Mouse (Mus musculus) small intestine, adult 2 months (tissue): ENCODE measurements at regions not wholly inside any gene's neighbourhood (a gene's known extent, or its start where the extent isn't known, plus 50 kb on each side); places are given as distances from the start of the nearest gene placed in this dataset.
"Not testable (repeated sequence)": the region's sequence is repeated elsewhere in the genome, so short reads cannot be mapped to it uniquely, and the experiment has no call there.

Source experiments
- H3K27ac ChIP-seq: fragments of 200-500 bp; 2 replicates; pipeline ENCODE4 v1.5.1; 2012; ENCODE audit warnings: low read depth, low read length, control low read depth, inconsistent platforms; ENCODE audit not compliant: insufficient read depth
- H3K27me3 ChIP-seq: fragments of 200-500 bp; 2 replicates; pipeline ENCODE4 v1.6.1; 2012; ENCODE audit warnings: mild to moderate bottlenecking, moderate library complexity, low read length, inconsistent platforms; ENCODE audit not compliant: control insufficient read depth, insufficient read depth
- H3K36me3 ChIP-seq: fragments of 200-500 bp; 2 replicates; pipeline ENCODE4 v1.6.1; 2012; ENCODE audit warnings: mild to moderate bottlenecking, low read length, control low read depth, inconsistent platforms; ENCODE audit not compliant: control insufficient read depth, insufficient read depth
- H3K4me1 ChIP-seq: fragments of 200-500 bp; 2 replicates; pipeline ENCODE4 v1.6.1; 2012; ENCODE audit warnings: low read length, inconsistent platforms, mixed read lengths; ENCODE audit not compliant: control insufficient read depth, insufficient read depth, insufficient read length
- H3K4me3 ChIP-seq: fragments of 200-500 bp; 2 replicates; pipeline ENCODE4 v1.5.1; 2012; ENCODE audit warnings: low read depth, mild to moderate bottlenecking, control low read depth, inconsistent platforms, low read length, moderate library complexity
- CTCF ChIP-seq: fragments of 200-500 bp; IDR thresholded peaks from 2 replicates; pipeline ENCODE4 v1.5.1; 2012; ENCODE audit warnings: low read depth, mild to moderate bottlenecking, control low read depth, inconsistent platforms, low read length, moderate library complexity, mixed read lengths; ENCODE audit not compliant: insufficient replicate concordance, insufficient read length; ENCODE audit errors: extremely low read depth
- POLR2A ChIP-seq: fragments of 200-500 bp; IDR thresholded peaks from 2 replicates; pipeline ENCODE4 v1.6.1; 2012; ENCODE audit warnings: low read depth, mild to moderate bottlenecking, control low read depth, inconsistent platforms, low read length, moderate library complexity
- WGBS: fragments of 180-500 bp; shearing (Covaris S2); methylation state at CpG from one replicate; pipeline ENCODE4 v1.1.7; 2018; 5-methylcytosine and 5-hydroxymethylcytosine counted together

- WGBS, result 69% methylated on average over 1 of the region's 1 CpGs
These were observed 71.8 kb upstream of the Adam6b start for GRCm38 (mm10) chr12:113417521-113417920.

GRCm38 (mm10) chr12:113418731-113419402, 70.4 kb upstream of the Adam6b start:
- H3K27me3 ChIP-seq, result no peaks in the 10 kb centered on the region
- 83% methylated on average over 5 of the region's 5 CpGs for WGBS
- no peaks in the 10 kb centered on the region for H3K4me1 ChIP-seq
- H3K36me3 ChIP-seq, result no peaks in the 10 kb centered on the region
- TF ChIP-seq CTCF (no peak), POLR2A (no peak)
- no peak overlapping the region for H3K27ac ChIP-seq
- no peak overlapping the region for H3K4me3 ChIP-seq

More at GRCm38 (mm10) chr12:113417521-113417920, 71.8 kb upstream of the Adam6b start:
- Histone ChIP-seq H3K36me3 (no peaks in the 10 kb centered on the region), H3K27me3 (no peaks in the 10 kb centered on the region), H3K4me3 (no peak overlapping the region), H3K27ac (no peak overlapping the region), H3K4me1 (no peaks in the 10 kb centered on the region)
- TF ChIP-seq CTCF (no peak), POLR2A (no peak)

- Histone ChIP-seq H3K27me3 (no peaks in the 10 kb centered on the region), H3K4me1 (no peaks in the 10 kb centered on the region), H3K27ac (no peak overlapping the region), H3K4me3 (no peak overlapping the region), H3K36me3 (no peaks in the 10 kb centered on the region)
- TF ChIP-seq POLR2A, result no peak
- 74% methylated on average over 9 of the region's 9 CpGs for WGBS
These were observed 68.5 kb upstream of the Adam6b start for GRCm38 (mm10) chr12:113420721-113421305.

GRCm38 (mm10) chr12:113421716-113422595, 67.4 kb upstream of the Adam6b start:
- Histone ChIP-seq H3K27me3 (no peaks in the 10 kb centered on the region), H3K4me3 (no peak overlapping the region), H3K36me3 (no peaks in the 10 kb centered on the region), H3K4me1 (no peaks in the 10 kb centered on the region), H3K27ac (no peak overlapping the region)
- no peak for TF ChIP-seq POLR2A
- TF ChIP-seq CTCF, result no peak
- WGBS, result 88% methylated on average over 16 of the region's 16 CpGs

GRCm38 (mm10) chr12:113422736-113423254, 66.5 kb upstream of the Adam6b start:
- TF ChIP-seq POLR2A (no peak), CTCF (no peak)
- H3K36me3 ChIP-seq, result no peaks in the 10 kb centered on the region
- H3K4me3 ChIP-seq, result no peak overlapping the region
- H3K4me1 ChIP-seq, result no peaks in the 10 kb centered on the region
- no peaks in the 10 kb centered on the region for H3K27me3 ChIP-seq
- 65% methylated on average over 5 of the region's 5 CpGs for WGBS
- no peak overlapping the region for H3K27ac ChIP-seq

- WGBS, result 77% methylated on average over 6 of the region's 6 CpGs
- peak overlapping the region; percentile 54 for H3K4me3 ChIP-seq
- no peaks in the 10 kb centered on the region for H3K27me3 ChIP-seq
- H3K4me1 ChIP-seq, result no peaks in the 10 kb centered on the region
- no peaks in the 10 kb centered on the region for H3K36me3 ChIP-seq
- H3K27ac ChIP-seq, result peak overlapping the region; percentile 67
- TF ChIP-seq CTCF (no peak), POLR2A (no peak)
These were observed 65.3 kb upstream of the Adam6b start for GRCm38 (mm10) chr12:113423736-113424597.

- H3K4me1 ChIP-seq, H3K27me3 ChIP-seq, H3K36me3 ChIP-seq: not testable (repeated sequence)
- H3K27ac ChIP-seq, result peak overlapping the region; percentile 67
- peak overlapping the region; percentile 54 for H3K4me3 ChIP-seq
These were observed 64.6 kb upstream of the Adam6b start for GRCm38 (mm10) chr12:113424598-113425208.
